Mouse (Mus musculus): ENCODE measurements around the gene Cnot10. TPM values are rescaled to one million over a fixed set of nuclear protein-coding genes. Genes with fewer than 3 reads are reported as not detected.
"Not testable (repeated sequence)": the region's sequence is repeated elsewhere in the genome, so short reads cannot be mapped to it uniquely, and the experiment has no call there.

Cnot10 gene
- polyA plus RNA-seq, 1 experiment from 2014 or later = 81.9 TPM

DNA sequence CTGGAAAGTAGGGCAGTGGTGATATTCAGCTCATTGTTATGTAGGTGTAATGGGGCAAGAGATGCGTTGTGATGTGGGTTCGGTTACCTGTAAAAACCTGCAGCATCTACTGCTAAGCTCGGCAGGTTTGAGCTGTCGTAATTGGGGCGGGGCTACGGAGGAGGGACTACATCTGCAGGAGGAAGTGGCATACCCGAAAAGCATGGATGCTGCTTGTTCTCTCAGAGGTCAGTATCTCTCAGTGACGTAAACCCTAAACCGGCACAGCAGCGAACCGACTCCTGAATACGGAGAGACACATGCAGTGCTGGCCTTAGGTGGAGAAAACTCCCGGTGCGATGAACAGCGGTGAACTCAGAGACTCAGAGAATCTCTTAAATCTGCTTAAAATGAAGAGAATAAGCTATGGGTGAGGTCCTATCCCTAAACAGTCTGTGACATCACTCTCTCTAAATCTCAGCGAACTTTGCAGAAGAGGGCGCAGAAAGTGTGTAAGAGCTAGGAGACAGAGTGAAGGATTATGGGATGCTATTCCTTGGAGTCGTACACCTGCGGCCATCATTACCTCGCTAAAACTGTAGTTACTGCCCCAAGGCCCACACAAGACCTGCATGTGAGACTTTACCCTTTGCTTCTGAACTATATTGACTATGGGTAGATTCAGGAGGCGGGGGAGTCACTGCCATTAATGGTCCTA lies 11.1 kb upstream of the Cnot10 start:
- Histone ChIP-seq H3K9me3 (no peaks in the 10 kb centered on the region), H3K27ac (no peak overlapping the region), H3K4me1 (replicated peaks) (no peaks in the 10 kb centered on the region), H3K36me3 (no peaks in the 10 kb centered on the region), H3K4me2 (peak overlapping the region; percentile 26; the same call in 1 of the 2 replicates), H3K9ac (replicated peaks) (no peak overlapping the region), H3K27me3 (peaks cover 4% of the 10 kb centered on the region; the same call in 1 of the 2 replicates), H3K4me3 (replicated peaks) (no peak overlapping the region)
- 59% methylated on average over 21 of the region's 21 CpGs for WGBS
- ATAC-seq (ENCODE audit: insufficient number of reproducible peaks, insufficient read depth, low FRiP score, low TSS enrichment, low read depth) = no peak

DNA sequence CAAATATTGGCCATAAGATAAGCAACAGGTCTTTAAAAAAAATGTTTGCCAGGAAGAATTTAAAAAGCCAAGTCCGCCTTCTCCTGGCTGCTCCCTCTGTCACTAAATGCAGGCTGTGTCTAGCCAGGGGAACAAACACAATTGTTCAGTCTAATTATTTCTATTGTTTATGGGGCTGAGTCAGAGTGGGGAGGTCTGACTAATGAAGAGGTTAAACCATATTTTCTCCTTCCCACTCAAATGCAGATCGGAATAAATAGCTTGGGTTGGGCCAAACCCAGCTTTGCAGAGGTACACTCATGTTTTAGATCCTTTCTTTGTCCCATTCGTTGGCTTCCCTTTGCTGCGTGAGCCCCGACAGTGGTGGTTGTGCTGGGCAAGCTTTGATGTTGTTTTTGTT lies 9.4 kb upstream of the Cnot10 start:
- Histone ChIP-seq H3K9ac (replicated peaks) (no peak overlapping the region), H3K36me3 (no peaks in the 10 kb centered on the region), H3K4me2 (no peak overlapping the region), H3K27me3 (peaks cover 6% of the 10 kb centered on the region; the same call in 1 of the 2 replicates), H3K27ac (no peak overlapping the region), H3K4me1 (replicated peaks) (no peaks in the 10 kb centered on the region), H3K4me3 (replicated peaks) (no peak overlapping the region), H3K9me3 (no peaks in the 10 kb centered on the region)
- WGBS = 58% methylated on average over 5 of the region's 5 CpGs
- ATAC-seq (ENCODE audit: insufficient number of reproducible peaks, insufficient read depth, low FRiP score, low TSS enrichment, low read depth) = no peak

DNA sequence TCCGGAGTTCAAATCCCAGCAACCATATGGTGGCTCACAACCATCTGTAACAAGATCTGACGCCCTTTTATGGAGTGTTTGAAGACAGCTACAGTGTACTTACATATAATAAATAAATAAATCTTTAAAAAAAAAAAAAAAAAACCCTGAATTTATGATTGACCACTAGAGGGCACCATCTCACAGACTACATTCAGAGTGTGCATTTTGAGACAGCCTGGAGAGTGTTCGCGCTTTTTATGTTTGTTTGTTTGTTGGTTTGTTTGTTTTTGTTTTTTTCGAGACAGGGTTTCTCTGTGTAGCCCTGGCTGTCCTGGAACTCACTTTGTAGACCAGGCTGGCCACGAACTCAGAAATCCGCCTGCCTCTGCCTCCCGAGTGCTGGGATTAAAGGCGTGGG lies 8.5 kb upstream of the Cnot10 start:
- H3K36me3 ChIP-seq; H3K9ac ChIP-seq (replicated peaks); H3K27ac ChIP-seq; H3K4me3 ChIP-seq (replicated peaks); ATAC-seq (ENCODE audit: insufficient number of reproducible peaks, insufficient read depth, low FRiP score, low TSS enrichment, low read depth); H3K9me3 ChIP-seq; H3K4me2 ChIP-seq; H3K4me1 ChIP-seq (replicated peaks): not testable (repeated sequence)
- peaks cover 15% of the 10 kb centered on the region for H3K27me3 ChIP-seq
- WGBS = 48% methylated on average over 9 of the region's 9 CpGs

DNA sequence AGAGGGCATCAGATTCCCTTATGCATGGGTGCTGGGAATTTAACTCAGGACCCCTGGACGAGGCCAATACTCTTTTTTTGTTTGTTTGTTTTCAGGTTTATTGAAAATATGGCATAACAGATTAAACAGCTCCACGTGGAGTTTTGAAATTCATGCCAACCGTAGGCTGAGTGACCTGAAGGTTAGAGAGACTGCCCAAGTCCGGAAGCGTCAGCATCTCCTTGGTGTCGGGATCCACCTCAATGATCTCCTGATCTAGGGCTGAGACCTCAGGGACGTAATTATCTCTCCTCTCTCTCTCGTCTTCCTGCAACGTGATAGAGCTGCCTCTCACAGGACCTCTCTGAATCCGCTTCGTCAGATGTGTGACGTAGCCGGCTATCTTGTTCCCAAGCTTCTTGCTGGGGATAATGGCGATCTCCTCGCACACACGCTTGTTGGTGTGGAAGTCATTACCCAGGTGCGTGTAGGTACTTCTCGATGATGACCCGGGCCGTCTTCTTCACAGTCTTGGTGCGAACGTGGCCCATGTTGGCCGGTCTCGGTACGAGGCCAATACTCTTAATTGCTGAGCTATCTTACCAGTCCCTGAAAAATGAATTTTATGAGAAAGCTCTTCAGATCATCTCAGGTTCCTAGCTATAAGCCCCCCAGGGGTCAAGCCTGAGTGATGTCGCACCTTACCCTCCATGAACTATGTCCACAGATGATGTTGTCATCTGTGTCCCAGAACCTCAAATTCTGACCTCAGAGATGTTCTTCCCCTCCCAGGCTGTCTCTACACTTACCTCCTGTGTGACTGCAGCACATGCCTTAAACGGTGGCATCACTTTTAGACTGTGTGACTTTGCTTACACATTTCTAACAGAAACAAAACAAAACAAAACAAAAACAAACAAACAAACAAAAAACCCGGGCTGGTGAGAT lies 7.8 kb upstream of the Cnot10 start:
- no peaks in the 10 kb centered on the region for H3K4me1 ChIP-seq (replicated peaks)
- 79% methylated on average over 28 of the region's 28 CpGs for WGBS

DNA sequence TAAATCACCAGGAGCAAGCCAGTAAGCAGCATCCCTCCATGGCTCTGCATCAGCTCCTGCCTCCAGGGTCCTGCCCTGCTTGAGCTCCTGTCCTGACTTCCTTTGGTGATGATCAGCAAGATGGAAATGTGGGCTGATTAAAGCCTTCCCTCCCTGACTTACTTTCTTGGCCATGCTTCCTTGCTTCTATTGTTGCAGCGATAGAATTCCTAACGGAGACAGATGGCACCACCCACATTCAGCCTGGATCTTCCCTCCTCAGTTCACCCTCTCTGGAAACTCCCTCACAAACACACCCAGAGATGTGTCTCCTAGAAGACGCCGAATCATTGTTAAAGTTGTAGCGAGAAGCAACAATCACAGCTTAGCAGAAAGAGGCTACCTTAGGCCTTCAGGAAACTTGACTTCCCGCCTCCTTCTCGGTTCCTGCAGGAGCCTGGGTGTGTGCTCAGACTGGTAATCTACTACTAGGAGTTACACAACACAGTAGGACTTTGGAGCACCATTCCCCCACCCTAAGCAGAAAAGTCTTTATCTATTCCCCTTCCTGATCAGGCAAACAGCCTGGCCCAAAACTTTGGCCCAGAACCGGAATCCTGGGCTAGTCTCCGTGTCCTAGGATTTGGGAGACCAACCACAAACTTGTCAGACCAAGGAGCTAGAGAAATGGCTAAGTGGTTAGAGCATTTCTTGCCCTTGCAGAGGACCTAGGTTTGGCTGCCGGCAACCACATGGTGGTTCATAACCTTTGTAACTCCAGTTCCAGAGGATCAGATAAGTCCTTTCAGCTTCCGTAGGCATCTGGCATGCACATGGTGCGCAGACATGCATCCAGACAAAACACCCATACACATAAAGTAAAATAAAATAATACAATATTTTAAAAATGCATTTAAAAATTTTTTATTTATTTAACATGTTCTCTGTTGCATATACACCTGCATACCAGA lies 6.8 kb upstream of the Cnot10 start:
- no peaks in the 10 kb centered on the region for H3K36me3 ChIP-seq
- no peaks in the 10 kb centered on the region for H3K9me3 ChIP-seq
- H3K4me3 ChIP-seq (replicated peaks) = no peak overlapping the region
- H3K4me2 ChIP-seq = no peak overlapping the region
- no peak overlapping the region for H3K27ac ChIP-seq
- 88% methylated on average over 12 of the region's 12 CpGs for WGBS
- ATAC-seq (ENCODE audit: insufficient number of reproducible peaks, insufficient read depth, low FRiP score, low TSS enrichment, low read depth) = no peak
- no peaks in the 10 kb centered on the region for H3K4me1 ChIP-seq (replicated peaks)
- no peak overlapping the region for H3K9ac ChIP-seq (replicated peaks)
- H3K27me3 ChIP-seq = peaks cover 23% of the 10 kb centered on the region

More for the DNA sequence above, 7.8 kb upstream of the Cnot10 start:
- Histone ChIP-seq H3K4me2 (no peak overlapping the region), H3K4me3 (replicated peaks) (no peak overlapping the region), H3K36me3 (no peaks in the 10 kb centered on the region), H3K9ac (replicated peaks) (no peak overlapping the region), H3K27me3 (peaks cover 22% of the 10 kb centered on the region), H3K27ac (no peak overlapping the region), H3K9me3 (no peaks in the 10 kb centered on the region)
- ATAC-seq (ENCODE audit: insufficient number of reproducible peaks, insufficient read depth, low FRiP score, low TSS enrichment, low read depth) = 0 out of 2 replicates have a peak, but pooled peaks have one; percentile 42

DNA sequence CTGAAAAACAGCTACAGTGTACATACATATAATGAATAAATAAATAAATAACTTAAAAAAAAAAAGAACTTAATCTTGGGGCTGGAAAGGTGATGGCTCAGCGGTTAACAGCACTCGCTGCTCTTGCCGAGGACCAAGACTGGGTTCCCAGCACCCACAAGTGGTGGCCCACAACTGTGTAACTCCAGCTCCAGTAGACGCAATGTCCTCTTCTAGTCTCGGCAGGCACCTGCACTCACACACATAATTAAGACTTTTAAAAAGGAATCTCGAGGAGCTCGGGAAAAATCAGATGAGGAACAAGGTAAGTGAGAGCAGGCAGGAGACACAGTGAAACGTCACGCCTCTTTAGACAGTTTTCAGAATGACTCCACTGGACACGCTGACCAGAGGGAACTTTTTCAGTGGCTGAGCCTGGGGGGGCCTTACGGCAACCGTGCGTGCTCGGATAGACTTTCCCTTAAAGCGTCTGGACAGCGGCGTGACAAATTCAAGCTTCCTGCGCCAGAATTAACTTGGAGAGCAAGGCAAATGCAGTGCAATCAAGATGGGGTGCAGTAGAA lies 717 bp downstream of the Cnot10 start:
- Histone ChIP-seq H3K9ac (replicated peaks) (peak overlapping the region; percentile 83), H3K27ac (peak overlapping the region; percentile 86; the same call in 1 of the 2 replicates), H3K4me2 (peak overlapping the region; percentile 89), H3K36me3 (peaks cover 13% of the 10 kb centered on the region), H3K9me3 (no peaks in the 10 kb centered on the region), H3K4me3 (replicated peaks) (peak overlapping the region; percentile 83), H3K4me1 (replicated peaks) (peaks cover 7% of the 10 kb centered on the region), H3K27me3 (peaks cover 16% of the 10 kb centered on the region)
- 17% methylated on average over 18 of the region's 18 CpGs for WGBS
- ATAC-seq (ENCODE audit: insufficient number of reproducible peaks, insufficient read depth, low FRiP score, low TSS enrichment, low read depth) = peak; percentile 27; the same call in 1 of the 2 replicates

DNA sequence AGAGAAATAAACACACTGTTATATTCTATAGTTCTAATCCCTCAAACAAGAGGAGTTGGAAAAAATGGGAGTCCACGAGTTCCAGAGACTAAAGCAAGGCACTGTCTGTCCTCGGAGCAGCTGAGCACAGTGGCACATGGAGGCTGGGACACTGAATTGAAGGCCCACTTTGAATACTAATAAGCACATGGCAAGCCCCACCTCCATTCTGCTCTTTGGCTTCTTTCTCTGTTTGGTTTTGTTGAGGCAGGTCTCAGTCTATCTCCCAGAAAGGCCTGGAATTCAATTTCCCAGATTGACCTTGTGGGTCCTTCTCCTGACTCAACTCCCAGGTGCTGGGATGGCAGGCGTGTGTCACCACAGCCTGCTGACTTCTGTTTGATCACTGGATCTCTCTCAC lies 3.2 kb downstream of the Cnot10 start:
- H3K9ac ChIP-seq (replicated peaks) = no peak overlapping the region
- no peak overlapping the region for H3K27ac ChIP-seq
- H3K27me3 ChIP-seq = no peaks in the 10 kb centered on the region
- peaks cover 17% of the 10 kb centered on the region for H3K36me3 ChIP-seq
- H3K4me2 ChIP-seq = no peak overlapping the region
- peaks cover 7% of the 10 kb centered on the region for H3K4me1 ChIP-seq (replicated peaks)
- no peak overlapping the region for H3K4me3 ChIP-seq (replicated peaks)
- H3K9me3 ChIP-seq = no peaks in the 10 kb centered on the region
- ATAC-seq (ENCODE audit: insufficient number of reproducible peaks, insufficient read depth, low FRiP score, low TSS enrichment, low read depth) = no peak
- WGBS = 90% methylated on average over 3 of the region's 3 CpGs

DNA sequence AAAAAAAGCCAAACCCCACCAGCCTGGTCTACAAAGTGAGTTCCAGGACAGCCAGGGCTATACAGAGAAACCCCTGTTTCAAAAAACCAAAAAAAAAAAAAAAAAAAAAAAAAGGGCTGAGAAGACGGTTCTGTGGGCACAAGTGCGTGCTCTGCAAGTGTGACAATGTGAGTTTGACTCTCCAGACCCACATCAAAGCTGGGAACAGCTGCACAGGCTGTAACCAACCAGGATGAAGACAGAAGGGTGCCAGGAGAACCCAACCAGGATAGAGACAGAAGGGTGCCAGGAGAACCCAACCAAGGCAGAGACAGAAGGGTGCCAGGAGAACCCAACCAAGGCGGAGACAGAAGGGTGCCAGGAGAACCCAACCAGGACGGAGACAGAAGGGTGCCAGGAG lies 3.8 kb downstream of the Cnot10 start:
- Histone ChIP-seq H3K4me3 (replicated peaks) (no peak overlapping the region), H3K27me3 (no peaks in the 10 kb centered on the region), H3K4me1 (replicated peaks) (peaks cover 7% of the 10 kb centered on the region), H3K36me3 (peaks cover 21% of the 10 kb centered on the region), H3K9ac (replicated peaks) (no peak overlapping the region), H3K4me2 (no peak overlapping the region), H3K9me3 (no peaks in the 10 kb centered on the region), H3K27ac (no peak overlapping the region)
- WGBS = 96% methylated on average over 4 of the region's 4 CpGs
- no peak for ATAC-seq (ENCODE audit: insufficient number of reproducible peaks, insufficient read depth, low FRiP score, low TSS enrichment, low read depth)

DNA sequence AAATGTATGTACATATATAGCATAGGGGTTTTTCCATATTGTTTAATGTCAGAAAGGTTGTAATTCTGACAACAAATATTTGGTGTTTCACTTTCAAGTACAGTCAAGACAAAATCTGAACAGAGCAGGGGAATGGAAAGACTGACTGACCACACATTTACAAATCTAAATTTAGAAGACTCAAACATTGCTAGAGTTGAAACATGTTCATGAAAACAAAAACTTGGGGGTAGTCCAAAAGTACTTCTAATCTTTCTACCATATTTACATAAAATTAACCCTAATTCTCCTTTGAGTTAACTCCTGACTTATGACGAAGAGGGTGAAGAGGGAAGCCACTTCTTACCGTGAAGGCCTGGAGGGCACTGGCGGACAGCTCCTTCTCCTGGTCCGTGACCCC lies 7.7 kb downstream of the Cnot10 start:
- H3K27ac ChIP-seq = no peak overlapping the region
- no peaks in the 10 kb centered on the region for H3K27me3 ChIP-seq
- no peak for ATAC-seq (ENCODE audit: insufficient number of reproducible peaks, insufficient read depth, low FRiP score, low TSS enrichment, low read depth)
- H3K4me3 ChIP-seq (replicated peaks) = no peak overlapping the region
- WGBS = 83% methylated on average over 4 of the region's 4 CpGs
- no peaks in the 10 kb centered on the region for H3K9me3 ChIP-seq
- peaks cover 50% of the 10 kb centered on the region for H3K36me3 ChIP-seq
- no peaks in the 10 kb centered on the region for H3K4me1 ChIP-seq (replicated peaks)
- no peak overlapping the region for H3K4me2 ChIP-seq
- H3K9ac ChIP-seq (replicated peaks) = no peak overlapping the region

DNA sequence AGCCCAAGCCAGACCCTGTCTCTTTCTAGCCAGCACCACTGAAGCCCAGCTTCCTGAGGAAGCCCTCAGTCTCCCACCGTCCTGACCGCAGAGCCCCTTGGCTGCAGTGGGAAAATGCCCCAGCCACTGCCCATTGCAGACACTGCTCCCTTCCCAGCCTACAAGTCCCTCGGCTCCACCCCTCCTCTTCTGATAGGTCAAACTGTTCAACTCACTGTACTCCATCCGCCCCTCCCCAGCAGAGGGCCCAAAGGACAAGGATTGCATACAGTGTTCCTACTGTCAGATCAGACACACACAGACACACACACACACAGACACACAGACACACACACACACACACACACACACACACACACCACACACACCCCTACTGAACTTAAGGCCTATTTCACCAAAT lies 13.3 kb downstream of the Cnot10 start:
- Histone ChIP-seq H3K4me3 (replicated peaks) (no peak overlapping the region), H3K9ac (replicated peaks) (no peak overlapping the region), H3K4me2 (no peak overlapping the region), H3K4me1 (replicated peaks) (no peaks in the 10 kb centered on the region), H3K27me3 (no peaks in the 10 kb centered on the region), H3K36me3 (peaks cover 93% of the 10 kb centered on the region), H3K9me3 (no peaks in the 10 kb centered on the region), H3K27ac (no peak overlapping the region)
- WGBS = 76% methylated on average over 4 of the region's 4 CpGs
- ATAC-seq (ENCODE audit: insufficient number of reproducible peaks, insufficient read depth, low FRiP score, low TSS enrichment, low read depth) = no peak

Measured in limb, embryonic 12.5 days (tissue).